Mouse (Mus musculus): ENCODE results near the gene Ccnq. TPM values are rescaled to one million over a fixed set of nuclear protein-coding genes. Genes with fewer than 3 reads are reported as not detected.

The Ccnq gene
- polyA plus RNA-seq, 1 experiment from 2014 or later = 33.4 TPM

GRCm38 (mm10) chr11:78751843-78752203 is 294 bp upstream of the Ccnq start:
- Histone ChIP-seq H3K9ac (ENCODE audit: low read depth, low read length) (peak overlapping the region; percentile 63), H3K4me2 (replicated peaks; ENCODE audit: low read depth) (peak overlapping the region; percentile 71), H3K4me1 (replicated peaks; ENCODE audit: control insufficient read depth, insufficient read depth, low read length) (no peaks in the 10 kb centered on the region), H3K9me3 (ENCODE audit: control insufficient read depth) (no peaks in the 10 kb centered on the region), H3K27ac (ENCODE audit: low read depth, low read length) (peak overlapping the region; percentile 78; the same call in 1 of the 2 replicates), H3K36me3 (ENCODE audit: control insufficient read depth, insufficient read depth) (0 out of 2 replicates have a peak, but pooled peaks cover 4% of the 10 kb centered on the region), H3K27me3 (replicated peaks; ENCODE audit: control insufficient read depth, insufficient read depth, low read length) (no peaks in the 10 kb centered on the region), H3K4me3 (ENCODE audit: low read depth, low read length) (peak overlapping the region; percentile 57)
- no peak for TF ChIP-seq CTCF (IDR thresholded peaks at IDR 0.05; ENCODE audit: low read depth)
- 5% methylated on average over 2 of the region's 2 CpGs for WGBS
- no peak for ATAC-seq

DNA sequence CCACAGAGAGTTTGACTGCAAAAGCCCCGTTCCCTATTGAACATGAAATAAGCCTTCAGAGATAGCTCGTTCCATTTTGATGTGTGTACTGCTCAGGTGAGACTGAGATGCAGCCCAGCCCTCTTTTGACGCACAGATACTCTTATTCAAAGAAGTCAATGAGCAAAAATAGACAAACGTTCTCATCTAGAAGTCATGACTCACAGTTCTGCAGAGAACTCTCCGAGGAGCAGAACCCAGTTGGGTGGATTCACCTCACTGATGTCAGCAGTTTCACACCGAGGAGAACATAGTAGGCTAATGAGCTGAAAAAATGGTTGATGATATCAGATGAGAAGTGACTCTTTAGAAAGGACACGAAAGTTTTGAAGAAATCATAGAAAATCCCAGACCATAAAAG is 5.3 kb downstream of the Ccnq start:
- no peak for TF ChIP-seq CTCF (IDR thresholded peaks at IDR 0.05; ENCODE audit: low read depth)
- no peak overlapping the region for H3K9ac ChIP-seq (ENCODE audit: low read depth, low read length)
- H3K4me3 ChIP-seq (ENCODE audit: low read depth, low read length) = no peak overlapping the region
- WGBS = 86% methylated on average over 7 of the region's 7 CpGs
- H3K27ac ChIP-seq (ENCODE audit: low read depth, low read length) = no peak overlapping the region
- H3K27me3 ChIP-seq (replicated peaks; ENCODE audit: control insufficient read depth, insufficient read depth, low read length) = no peaks in the 10 kb centered on the region
- 0 out of 2 replicates have a peak, but pooled peaks cover 4% of the 10 kb centered on the region for H3K36me3 ChIP-seq (ENCODE audit: control insufficient read depth, insufficient read depth)
- no peak overlapping the region for H3K4me2 ChIP-seq (replicated peaks; ENCODE audit: low read depth)
- H3K9me3 ChIP-seq (ENCODE audit: control insufficient read depth) = no peaks in the 10 kb centered on the region
- no peak for ATAC-seq
- H3K4me1 ChIP-seq (replicated peaks; ENCODE audit: control insufficient read depth, insufficient read depth, low read length) = no peaks in the 10 kb centered on the region

DNA sequence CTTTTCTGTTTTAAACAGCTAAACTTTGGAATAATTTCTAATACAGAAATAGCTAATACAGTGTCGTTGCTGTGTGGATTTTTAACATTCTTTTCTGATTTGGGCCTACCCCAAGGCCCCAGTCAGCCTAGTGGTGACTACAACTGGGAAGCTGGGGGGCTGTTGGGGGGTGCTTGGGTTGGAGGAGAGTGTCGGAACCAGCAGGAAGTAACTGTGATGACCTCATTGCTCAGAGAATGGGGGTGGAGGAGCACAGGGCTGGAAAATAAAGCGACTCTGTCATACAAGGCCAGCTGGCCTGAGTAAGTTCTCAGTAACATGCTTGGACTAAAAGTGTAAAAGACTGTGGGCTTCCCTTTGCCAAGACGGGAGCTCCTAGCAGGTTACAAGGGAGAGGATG is 6.1 kb downstream of the Ccnq start:
- Histone ChIP-seq H3K27me3 (replicated peaks; ENCODE audit: control insufficient read depth, insufficient read depth, low read length) (no peaks in the 10 kb centered on the region), H3K36me3 (ENCODE audit: control insufficient read depth, insufficient read depth) (0 out of 2 replicates have a peak, but pooled peaks cover 4% of the 10 kb centered on the region), H3K4me3 (ENCODE audit: low read depth, low read length) (no peak overlapping the region), H3K9ac (ENCODE audit: low read depth, low read length) (no peak overlapping the region), H3K27ac (ENCODE audit: low read depth, low read length) (no peak overlapping the region), H3K4me2 (replicated peaks; ENCODE audit: low read depth) (no peak overlapping the region), H3K9me3 (ENCODE audit: control insufficient read depth) (no peaks in the 10 kb centered on the region), H3K4me1 (replicated peaks; ENCODE audit: control insufficient read depth, insufficient read depth, low read length) (no peaks in the 10 kb centered on the region)
- ATAC-seq = no peak
- 54% methylated on average over 4 of the region's 4 CpGs for WGBS
- no peak for TF ChIP-seq CTCF (IDR thresholded peaks at IDR 0.05; ENCODE audit: low read depth)

DNA sequence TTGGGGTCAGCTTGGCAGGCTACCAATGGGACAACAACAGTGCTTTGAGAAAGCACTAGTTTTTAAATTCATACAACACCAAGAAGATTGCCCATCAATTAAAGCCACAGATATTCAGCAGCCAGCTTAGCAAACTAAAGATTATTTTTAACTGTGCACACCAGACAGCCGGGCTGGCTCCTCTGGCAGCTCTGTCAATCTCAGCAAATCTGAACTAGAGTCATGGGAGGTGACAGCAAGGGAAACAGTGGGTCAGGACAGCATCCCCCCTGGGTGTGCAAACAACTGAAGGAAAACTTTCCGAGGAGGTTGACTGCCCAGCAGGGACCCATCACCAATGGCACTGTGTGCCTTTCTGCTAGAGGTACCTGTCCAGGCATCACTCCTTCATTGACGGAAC is 9.1 kb downstream of the Ccnq start:
- no peak for TF ChIP-seq CTCF (IDR thresholded peaks at IDR 0.05; ENCODE audit: low read depth)
- Histone ChIP-seq H3K9ac (ENCODE audit: low read depth, low read length) (no peak overlapping the region), H3K9me3 (ENCODE audit: control insufficient read depth) (no peaks in the 10 kb centered on the region), H3K27me3 (replicated peaks; ENCODE audit: control insufficient read depth, insufficient read depth, low read length) (no peaks in the 10 kb centered on the region), H3K4me3 (ENCODE audit: low read depth, low read length) (no peak overlapping the region), H3K4me2 (replicated peaks; ENCODE audit: low read depth) (no peak overlapping the region), H3K27ac (ENCODE audit: low read depth, low read length) (no peak overlapping the region), H3K36me3 (ENCODE audit: control insufficient read depth, insufficient read depth) (no peaks in the 10 kb centered on the region), H3K4me1 (replicated peaks; ENCODE audit: control insufficient read depth, insufficient read depth, low read length) (no peaks in the 10 kb centered on the region)
- no peak for ATAC-seq
- 77% methylated on average over 3 of the region's 3 CpGs for WGBS

DNA sequence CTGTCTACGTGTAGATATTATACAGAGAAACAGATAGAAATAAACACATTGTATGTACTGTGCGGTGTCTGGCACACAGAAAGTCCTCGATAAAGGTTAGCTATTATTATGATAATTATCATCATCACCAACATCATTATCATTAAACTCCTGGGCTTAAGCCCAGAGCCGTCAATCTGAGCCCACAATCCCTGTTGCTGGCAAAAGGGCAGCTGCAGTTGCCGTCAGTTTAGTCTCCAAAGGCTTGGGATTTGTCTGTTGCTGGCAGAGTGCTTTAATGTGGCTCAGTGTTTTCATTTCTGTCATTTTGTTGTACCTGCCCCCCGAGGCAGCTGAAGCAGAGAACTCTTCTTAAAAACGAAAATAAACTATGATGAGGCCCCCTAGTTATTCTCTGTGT is 9.6 kb downstream of the Ccnq start:
- WGBS = 78% methylated on average over 7 of the region's 7 CpGs
- Histone ChIP-seq H3K27ac (ENCODE audit: low read depth, low read length) (no peak overlapping the region), H3K4me1 (replicated peaks; ENCODE audit: control insufficient read depth, insufficient read depth, low read length) (no peaks in the 10 kb centered on the region), H3K27me3 (replicated peaks; ENCODE audit: control insufficient read depth, insufficient read depth, low read length) (no peaks in the 10 kb centered on the region), H3K4me2 (replicated peaks; ENCODE audit: low read depth) (no peak overlapping the region), H3K36me3 (ENCODE audit: control insufficient read depth, insufficient read depth) (no peaks in the 10 kb centered on the region), H3K4me3 (ENCODE audit: low read depth, low read length) (no peak overlapping the region), H3K9ac (ENCODE audit: low read depth, low read length) (no peak overlapping the region), H3K9me3 (ENCODE audit: control insufficient read depth) (no peaks in the 10 kb centered on the region)
- no peak for ATAC-seq
- no peak for TF ChIP-seq CTCF (IDR thresholded peaks at IDR 0.05; ENCODE audit: low read depth)

GRCm38 (mm10) chr11:78739361-78739760 is 12.2 kb downstream of the Ccnq start:
- Histone ChIP-seq H3K27ac (ENCODE audit: low read depth, low read length) (no peak overlapping the region), H3K9ac (ENCODE audit: low read depth, low read length) (no peak overlapping the region), H3K4me2 (replicated peaks; ENCODE audit: low read depth) (no peak overlapping the region), H3K36me3 (ENCODE audit: control insufficient read depth, insufficient read depth) (no peaks in the 10 kb centered on the region), H3K27me3 (replicated peaks; ENCODE audit: control insufficient read depth, insufficient read depth, low read length) (no peaks in the 10 kb centered on the region), H3K4me3 (ENCODE audit: low read depth, low read length) (no peak overlapping the region), H3K9me3 (ENCODE audit: control insufficient read depth) (no peaks in the 10 kb centered on the region), H3K4me1 (replicated peaks; ENCODE audit: control insufficient read depth, insufficient read depth, low read length) (no peaks in the 10 kb centered on the region)
- ATAC-seq = no peak
- TF ChIP-seq CTCF (IDR thresholded peaks at IDR 0.05; ENCODE audit: low read depth) = no peak

DNA sequence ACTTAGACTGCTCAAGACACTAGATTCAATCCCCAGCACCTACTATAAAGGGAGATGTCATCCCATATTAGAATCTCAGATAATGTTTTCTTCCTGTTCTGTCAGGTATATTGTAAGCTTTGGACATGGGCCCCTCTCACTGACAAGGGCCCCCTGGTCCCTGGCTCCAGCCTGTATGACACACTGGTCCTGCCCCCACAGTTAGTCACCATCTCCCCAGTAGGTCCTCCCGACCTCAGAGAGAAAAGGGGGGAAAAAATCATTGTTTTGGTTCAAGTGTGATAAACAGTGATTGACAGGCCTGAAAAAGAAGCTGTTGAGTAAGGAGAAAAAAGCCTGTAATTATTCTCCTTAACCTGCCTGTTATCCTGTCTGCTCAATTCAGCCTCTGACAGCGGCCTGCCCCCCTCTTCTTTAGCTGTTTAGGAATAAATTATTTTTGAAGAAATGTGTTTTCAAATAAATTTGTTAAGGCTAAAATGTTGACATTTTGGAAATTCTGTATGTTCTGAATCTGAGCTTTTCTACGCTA is 14.6 kb downstream of the Ccnq start:
- ATAC-seq = no peak
- no peak for TF ChIP-seq CTCF (IDR thresholded peaks at IDR 0.05; ENCODE audit: low read depth)
- Histone ChIP-seq H3K4me1 (replicated peaks; ENCODE audit: control insufficient read depth, insufficient read depth, low read length) (no peaks in the 10 kb centered on the region), H3K27me3 (replicated peaks; ENCODE audit: control insufficient read depth, insufficient read depth, low read length) (no peaks in the 10 kb centered on the region), H3K36me3 (ENCODE audit: control insufficient read depth, insufficient read depth) (no peaks in the 10 kb centered on the region), H3K9me3 (ENCODE audit: control insufficient read depth) (no peaks in the 10 kb centered on the region), H3K27ac (ENCODE audit: low read depth, low read length) (no peak overlapping the region), H3K4me3 (ENCODE audit: low read depth, low read length) (no peak overlapping the region), H3K4me2 (replicated peaks; ENCODE audit: low read depth) (no peak overlapping the region), H3K9ac (ENCODE audit: low read depth, low read length) (no peak overlapping the region)
- 77% methylated on average over 3 of the region's 3 CpGs for WGBS
